Mouse (Mus musculus) neural tube, embryonic 14.5 days (tissue): Measurements from ENCODE around the gene Olfr135. TPM values are rescaled to one million over a fixed set of nuclear protein-coding genes. Genes with fewer than 3 reads are reported as not detected.

Experiments used
- ATAC-seq: fragments of 200-750 bp; cut with Nextera tagmentation; 2 replicates; pipeline ENCODE4 v1.8.0; 2017; ENCODE audit warnings: low read depth, mild to moderate bottlenecking, moderate TSS enrichment, moderate library complexity
- H3K27ac ChIP-seq: fragments of 300-500 bp; sonication (generic); 2 replicates; pipeline ENCODE4 v1.5.1; 2014; ENCODE audit warnings: low read depth, mild to moderate bottlenecking, control low read depth, low read length, moderate library complexity, mixed read lengths
- H3K27me3 ChIP-seq: fragments of 300-500 bp; sonication (generic); 2 replicates; pipeline ENCODE4 v1.6.1; 2014; ENCODE audit warnings: low read length; ENCODE audit not compliant: control insufficient read depth, insufficient read depth
- H3K36me3 ChIP-seq: fragments of 300-500 bp; sonication (generic); 2 replicates; pipeline ENCODE4 v1.6.1; 2014; ENCODE audit warnings: low read length, mixed read lengths; ENCODE audit not compliant: control insufficient read depth, insufficient read depth
- H3K4me1 ChIP-seq: fragments of 300-500 bp; sonication (generic); 2 replicates; pipeline ENCODE4 v1.6.1; 2014; ENCODE audit warnings: low read length; ENCODE audit not compliant: control insufficient read depth, insufficient read depth
- H3K4me2 ChIP-seq: fragments of 300-500 bp; sonication (generic); 2 replicates; pipeline ENCODE4 v1.6.1; 2014; ENCODE audit warnings: mild to moderate bottlenecking, low read depth, low read length, control low read depth
- H3K4me3 ChIP-seq: fragments of 300-500 bp; sonication (generic); 2 replicates; pipeline ENCODE4 v1.5.1; 2014; ENCODE audit warnings: low read depth, low read length, control low read depth, mixed read lengths
- H3K9ac ChIP-seq: fragments of 300-500 bp; sonication (generic); replicated peaks from 2 replicates; pipeline ENCODE4 v1.6.1; 2014; ENCODE audit warnings: low read depth, mild to moderate bottlenecking, control low read depth, low read length, mixed read lengths
- H3K9me3 ChIP-seq: fragments of 300-500 bp; sonication (generic); 2 replicates; pipeline ENCODE4 v1.6.1; 2016; ENCODE audit warnings: low read length; ENCODE audit not compliant: control insufficient read depth
- WGBS: fragments of 180-500 bp; shearing (Covaris S2); extraction: QIAGEN DNeasy Blood & Tissue Kit; methylation state at CpG from one replicate; pipeline ENCODE4 v1.1.7; 2014; 5-methylcytosine and 5-hydroxymethylcytosine counted together
- polyA plus RNA-seq: library from polyadenylated mRNA; unstranded; fragments of >200 nt; fragmentation: Nextera tagmentation; extraction: Ambion mirVana; gene quantifications from 2 replicates; pipeline ENCODE4 v1.2.1, GENCODE M21; 2014

Olfr135 gene
- polyA plus RNA-seq = not detected in 2 replicates

- no peak within 1 kb of the TSS for H3K27ac ChIP-seq
- H3K4me1 ChIP-seq = no peaks in the 10 kb centered on the region
- H3K4me2 ChIP-seq = no peak within 1 kb of the TSS
- H3K9ac ChIP-seq = no peak within 1 kb of the TSS
- H3K36me3 ChIP-seq = no peaks in the 10 kb centered on the region
- no peaks in the 10 kb centered on the region for H3K27me3 ChIP-seq
- no peak for ATAC-seq
- no peaks in the 10 kb centered on the region for H3K9me3 ChIP-seq
- H3K4me3 ChIP-seq = no peak within 1 kb of the TSS
- WGBS = 95% methylated on average over 1 of the region's 1 CpGs
Observed at GRCm38 (mm10) chr17:38204035-38204434, at the start of gene Olfr135. Olfr135 (plus strand) TSS chr17:38204335.

- Histone ChIP-seq H3K36me3 (no peaks in the 10 kb centered on the region), H3K9me3 (no peaks in the 10 kb centered on the region), H3K27ac (no peak within 1 kb of the TSS), H3K4me2 (no peak within 1 kb of the TSS), H3K4me3 (no peak within 1 kb of the TSS), H3K27me3 (no peaks in the 10 kb centered on the region), H3K9ac (no peak within 1 kb of the TSS), H3K4me1 (no peaks in the 10 kb centered on the region)
- WGBS = 66% methylated on average over 3 of the region's 3 CpGs
- no peak for ATAC-seq
Observed at GRCm38 (mm10) chr17:38171088-38171487, 33.0 kb upstream of the Olfr135 start, which contains the start of gene Olfr134. Olfr134 (plus strand) TSS chr17:38171388.

Other genes starting within 250 kb of the Olfr135 start
- gene Olfr129, start 144.3 kb upstream of the Olfr135 start, polyA plus RNA-seq = not detected in 2 replicates
- not detected in 2 replicates for gene Olfr130, start 140.4 kb upstream of the Olfr135 start, polyA plus RNA-seq
- not detected in 2 replicates for gene Olfr131, start 115.6 kb upstream of the Olfr135 start, polyA plus RNA-seq
- not detected in 2 replicates for gene Olfr132, start 69.8 kb upstream of the Olfr135 start, polyA plus RNA-seq
- not detected in 2 replicates for gene Olfr133, start 59.1 kb upstream of the Olfr135 start, polyA plus RNA-seq
- gene Olfr134, start 32.9 kb upstream of the Olfr135 start, polyA plus RNA-seq = not detected in 2 replicates
- not detected in 2 replicates for gene Olfr138, start 56.7 kb downstream of the Olfr135 start, polyA plus RNA-seq
- gene Olfr137, start 103.2 kb downstream of the Olfr135 start, polyA plus RNA-seq = not detected in 2 replicates
- gene Olfr136, start 125.5 kb downstream of the Olfr135 start, polyA plus RNA-seq = not detected in 2 replicates
- gene Esp36, start 215.8 kb downstream of the Olfr135 start, polyA plus RNA-seq = not detected in 2 replicates